Mouse (Mus musculus): Measurements from ENCODE around the gene Myh14.

Myh14 gene

GRCm38 (mm10) chr7:44601646-44602045 lies 69.0 kb downstream of the Myh14 start:
- DNase-seq (ENCODE audit: low read depth, low spot score), result no peak

DNA sequence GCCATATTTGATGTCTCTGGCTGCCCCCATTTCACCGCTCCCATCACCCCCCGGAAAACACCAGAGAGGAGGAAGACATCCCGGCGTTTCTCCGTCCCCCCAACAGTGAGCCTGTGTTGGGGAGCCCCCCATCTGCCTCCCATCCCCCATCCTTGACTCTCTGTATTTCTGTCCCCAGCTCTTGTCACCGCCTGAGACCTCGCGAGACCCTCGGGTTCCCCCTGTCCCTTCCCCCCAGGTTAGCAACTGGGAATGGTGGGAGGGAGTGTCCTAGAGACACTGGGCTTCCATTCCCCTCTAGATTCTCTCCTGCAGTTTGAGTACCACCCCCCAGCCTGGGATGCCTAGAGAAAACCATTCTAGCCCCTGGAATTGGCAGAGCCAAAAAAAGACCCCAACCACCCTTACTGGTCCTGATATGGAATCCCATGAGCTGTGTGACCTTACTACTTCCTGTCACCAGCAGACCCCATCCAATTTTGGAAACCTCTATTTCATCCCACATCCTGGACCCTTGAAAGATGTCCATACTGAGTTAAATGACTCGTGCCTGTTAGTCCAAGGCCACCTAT lies 69.9 kb downstream of the Myh14 start:
- no peak for DNase-seq (ENCODE audit: low read depth, low spot score)

DNA sequence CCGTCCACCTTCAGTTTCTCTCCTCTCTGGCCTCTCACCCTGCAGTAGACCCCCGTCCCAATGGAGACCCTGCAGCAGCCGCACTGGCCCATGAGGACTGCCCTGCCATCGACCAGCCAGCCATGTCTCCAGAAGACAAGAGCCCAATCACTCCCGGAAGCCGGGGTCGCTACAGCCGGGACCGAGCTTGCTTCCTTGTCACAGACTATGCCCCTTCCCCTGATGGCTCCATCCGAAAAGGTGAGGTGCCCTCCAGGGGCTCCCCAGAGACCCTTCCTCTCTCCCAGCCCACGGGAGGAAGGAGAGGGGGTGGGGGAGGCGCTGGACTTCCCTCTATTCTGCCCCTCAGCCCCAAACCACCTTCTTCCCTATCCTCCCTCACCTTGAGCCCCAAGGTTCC lies 72.3 kb downstream of the Myh14 start:
- DNase-seq (ENCODE audit: low read depth, low spot score), result no peak

GRCm38 (mm10) chr7:44597666-44598065 lies 73.0 kb downstream of the Myh14 start:
- DNase-seq (ENCODE audit: low read depth, low spot score), result no peak

- peak; percentile 58 for DNase-seq (ENCODE audit: low read depth, low spot score)
Measured at GRCm38 (mm10) chr7:44596996-44597538, 73.6 kb downstream of the Myh14 start.

GRCm38 (mm10) chr7:44596051-44596450 lies 74.6 kb downstream of the Myh14 start:
- no peak for DNase-seq (ENCODE audit: low read depth, low spot score)

DNA sequence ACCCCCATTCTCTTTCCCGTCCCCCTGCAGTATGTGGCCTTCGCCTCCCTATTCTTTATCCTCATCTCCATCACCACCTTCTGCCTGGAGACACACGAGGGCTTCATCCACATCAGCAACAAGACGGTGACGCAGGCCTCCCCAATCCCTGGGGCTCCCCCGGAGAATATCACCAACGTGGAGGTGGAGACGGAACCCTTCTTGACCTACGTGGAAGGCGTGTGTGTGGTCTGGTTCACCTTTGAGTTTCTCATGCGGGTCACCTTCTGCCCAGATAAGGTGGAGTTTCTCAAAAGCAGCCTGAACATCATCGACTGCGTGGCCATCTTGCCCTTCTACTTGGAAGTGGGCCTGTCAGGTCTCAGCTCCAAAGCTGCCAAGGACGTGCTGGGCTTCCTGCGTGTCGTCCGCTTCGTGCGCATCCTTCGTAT lies 75.5 kb downstream of the Myh14 start:
- no peak for DNase-seq (ENCODE audit: low read depth, low spot score)

DNA sequence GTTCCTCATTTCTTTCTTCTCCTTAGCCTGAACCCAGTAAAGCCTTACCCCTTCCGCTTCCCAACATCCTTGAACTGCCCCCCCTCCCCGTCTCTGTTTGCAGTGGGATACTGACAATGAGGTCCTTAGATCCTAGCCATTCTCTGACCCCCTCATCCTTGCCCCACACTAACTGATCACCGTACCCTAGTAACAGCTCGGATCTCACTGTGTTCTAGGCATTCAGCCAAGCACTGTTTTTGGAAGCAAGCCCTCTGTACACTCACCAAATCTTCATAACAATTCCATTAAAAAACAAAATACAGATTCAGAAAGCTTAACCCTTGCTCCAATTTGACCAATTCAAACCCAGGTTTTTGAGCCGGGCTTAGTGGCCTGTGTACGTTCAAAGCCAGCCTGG lies 76.4 kb downstream of the Myh14 start:
- DNase-seq (ENCODE audit: low read depth, low spot score), result no peak

- peak; percentile 93 for DNase-seq (ENCODE audit: low read depth, low spot score)
Measured at GRCm38 (mm10) chr7:44593775-44594174, 76.9 kb downstream of the Myh14 start.

GRCm38 (mm10) chr7:44593051-44593450 lies 77.6 kb downstream of the Myh14 start:
- no peak for DNase-seq (ENCODE audit: low read depth, low spot score)

- no peak for DNase-seq (ENCODE audit: low read depth, low spot score)
Measured at GRCm38 (mm10) chr7:44591348-44592116, 79.1 kb downstream of the Myh14 start.

DNA sequence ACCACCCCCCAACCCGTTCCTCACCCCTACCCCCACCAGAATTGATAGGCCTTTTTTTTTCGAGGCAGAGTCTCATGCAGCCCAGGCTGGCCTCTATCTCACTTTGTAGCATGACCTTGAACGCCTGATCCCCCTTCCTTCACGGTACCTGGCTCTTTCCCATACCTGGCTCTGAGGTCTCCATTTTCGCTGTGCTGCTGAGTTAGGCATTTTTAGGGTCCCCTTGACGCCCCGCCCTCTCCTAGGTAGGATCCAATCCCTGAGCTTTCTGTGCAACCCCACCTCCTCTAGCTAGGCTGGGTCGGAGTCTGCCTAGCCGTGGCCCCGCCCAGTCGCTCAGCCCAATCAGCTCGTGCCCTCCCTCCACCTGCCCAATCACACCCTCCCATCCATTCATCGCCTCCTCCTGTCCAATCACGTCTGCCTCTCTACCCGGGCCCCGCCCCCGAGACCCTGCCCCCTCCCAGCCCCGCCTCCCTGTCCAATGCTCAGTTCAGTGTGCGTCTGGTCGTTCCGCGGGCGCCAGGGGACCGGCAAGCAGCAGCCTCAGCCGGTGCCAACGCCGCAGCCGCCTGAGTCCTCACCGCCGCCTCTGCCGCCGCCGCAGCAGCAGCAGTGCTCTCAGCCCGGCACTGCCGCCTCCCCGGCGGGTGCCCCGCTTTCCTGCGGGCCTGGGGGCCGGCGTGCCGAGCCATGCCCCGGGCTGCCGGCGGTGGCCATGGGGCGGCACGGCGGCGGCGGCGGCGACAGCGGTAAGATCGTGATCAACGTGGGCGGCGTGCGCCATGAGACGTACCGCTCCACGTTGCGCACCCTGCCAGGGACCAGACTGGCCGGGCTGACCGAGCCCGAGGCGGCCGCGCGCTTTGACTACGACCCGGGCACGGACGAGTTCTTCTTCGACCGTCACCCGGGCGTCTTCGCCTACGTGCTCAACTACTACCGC lies 80.0 kb downstream of the Myh14 start, which contains the start of gene Kcnc3:
Kcnc3 (plus strand) TSS at position 263 of the 946 bp plus-strand sequence.
- peak; percentile 99 for DNase-seq (ENCODE audit: low read depth, low spot score)

GRCm38 (mm10) chr7:44589946-44590345 lies 80.7 kb downstream of the Myh14 start:
- peak; percentile 80 for DNase-seq (ENCODE audit: low read depth, low spot score)

- peak; percentile 98 for DNase-seq (ENCODE audit: low read depth, low spot score)
Measured at GRCm38 (mm10) chr7:44589149-44589548, 81.5 kb downstream of the Myh14 start.

DNA sequence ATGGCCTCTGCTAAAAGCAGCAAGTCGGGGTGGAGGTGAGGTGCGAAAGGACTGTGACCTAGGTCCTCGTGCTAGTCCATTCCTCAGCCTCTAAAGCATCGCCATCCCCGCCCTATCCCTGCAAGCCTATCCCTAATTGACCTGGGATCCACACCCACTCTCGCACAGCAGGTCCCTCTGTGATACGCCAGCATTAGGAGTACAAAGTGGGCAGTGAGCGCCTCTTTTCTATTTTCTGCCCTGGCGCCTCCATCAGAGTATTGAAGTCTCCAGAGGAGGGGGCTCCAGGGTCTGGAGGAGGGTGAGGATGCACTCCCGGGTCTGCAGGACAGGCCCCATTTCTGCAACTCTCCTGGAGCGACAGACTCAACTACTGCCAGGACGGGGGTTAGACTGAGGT lies 82.3 kb downstream of the Myh14 start:
- DNase-seq (ENCODE audit: low read depth, low spot score), result no peak

DNA sequence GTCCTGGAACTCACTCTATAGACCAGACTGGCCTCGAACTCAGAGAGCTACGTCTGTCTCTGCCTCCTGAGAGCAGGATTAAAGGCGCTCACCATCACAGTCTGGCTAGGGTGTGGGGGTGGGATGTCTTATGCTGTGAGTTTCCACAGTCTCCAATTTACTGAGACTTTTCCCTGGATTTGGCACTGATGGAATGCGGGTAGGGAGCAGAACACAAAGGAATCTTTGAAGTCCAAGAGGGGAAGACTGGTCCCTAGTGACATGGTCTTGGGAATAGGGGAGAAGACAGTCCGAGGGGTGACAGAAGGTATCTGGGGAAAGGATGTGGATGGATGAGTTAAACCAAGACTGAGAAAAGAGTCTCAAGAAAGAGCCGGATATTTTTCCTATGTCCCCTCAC lies 83.0 kb downstream of the Myh14 start:
- no peak for DNase-seq (ENCODE audit: low read depth, low spot score)

GRCm38 (mm10) chr7:44586930-44587329 lies 83.7 kb downstream of the Myh14 start:
- peak; percentile 80 for DNase-seq (ENCODE audit: low read depth, low spot score)

GRCm38 (mm10) chr7:44586518-44586917 lies 84.1 kb downstream of the Myh14 start:
- DNase-seq (ENCODE audit: low read depth, low spot score), result no peak

DNA sequence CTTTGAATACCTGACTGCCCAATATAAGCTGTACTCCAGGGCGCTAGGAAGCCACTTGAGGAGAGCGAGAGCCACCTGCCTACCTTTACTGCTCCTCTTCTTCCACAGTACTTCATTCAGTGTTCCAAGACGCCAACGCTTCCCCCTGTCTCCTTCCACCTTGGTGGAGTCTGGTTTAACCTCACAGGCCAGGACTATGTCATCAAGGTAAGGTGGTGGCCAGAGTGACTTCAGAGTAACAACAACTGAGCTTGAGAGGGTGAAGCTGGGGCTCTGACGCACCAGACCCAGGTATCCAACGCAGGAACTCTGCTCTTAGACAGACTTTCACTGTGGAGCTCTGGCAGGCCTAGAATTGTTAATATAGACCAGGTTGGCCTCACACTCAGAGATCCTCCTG lies 85.0 kb downstream of the Myh14 start:
- no peak for DNase-seq (ENCODE audit: low read depth, low spot score)

GRCm38 (mm10) chr7:44584921-44585320 lies 85.7 kb downstream of the Myh14 start:
- no peak for DNase-seq (ENCODE audit: low read depth, low spot score)

GRCm38 (mm10) chr7:44584265-44584804 lies 86.3 kb downstream of the Myh14 start:
- DNase-seq (ENCODE audit: low read depth, low spot score), result no peak

DNA sequence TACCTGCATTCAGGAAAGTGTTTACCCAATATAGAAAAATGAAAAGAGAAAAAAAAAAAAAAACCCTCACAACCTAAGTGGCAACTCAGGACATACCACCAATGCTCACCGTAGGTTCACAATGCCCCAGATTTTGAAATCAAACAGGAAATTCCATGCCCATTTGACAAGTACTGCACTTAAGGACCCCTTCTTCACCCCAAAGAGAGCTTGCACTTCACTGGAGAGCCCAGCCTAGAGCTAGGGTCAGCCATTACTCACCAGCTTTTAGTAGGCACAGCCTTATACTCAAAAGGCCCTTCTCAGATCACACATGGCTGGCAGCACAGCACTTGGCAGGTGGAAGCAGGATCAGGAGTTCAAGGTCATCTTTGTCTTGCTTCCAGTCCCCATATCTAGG lies 87.5 kb downstream of the Myh14 start:
- no peak for DNase-seq (ENCODE audit: low read depth, low spot score)
